Mouse (Mus musculus) C2C12 (cell line): Measurements from ENCODE around the gene Lcmt2.

Experiments used
- CEBPB ChIP-seq: IDR thresholded peaks from one replicate; pipeline ENCODE4 v1.6.1; 2011; ENCODE audit warnings: low read depth, mild to moderate bottlenecking, control low read depth, moderate library complexity
- CTCF ChIP-seq: IDR thresholded peaks from one replicate; pipeline ENCODE4 v1.5.1; 2011; ENCODE audit not compliant: control insufficient read depth, insufficient read depth, insufficient read length
- FOSL1 ChIP-seq: IDR thresholded peaks from one replicate; pipeline ENCODE4 v1.8.0; 2011; ENCODE audit warnings: mild to moderate bottlenecking, low read length; ENCODE audit not compliant: poor library complexity, insufficient read depth, severe bottlenecking
- MYOD1 ChIP-seq: IDR thresholded peaks from one replicate; pipeline ENCODE4 v1.6.1; 2011; ENCODE audit warnings: low read depth; ENCODE audit not compliant: control insufficient read depth, insufficient read length
- MYOG ChIP-seq: IDR thresholded peaks from one replicate; pipeline ENCODE4 v1.6.1; 2011; ENCODE audit not compliant: control insufficient read depth, insufficient read length; ENCODE audit errors: extremely low read depth

DNA sequence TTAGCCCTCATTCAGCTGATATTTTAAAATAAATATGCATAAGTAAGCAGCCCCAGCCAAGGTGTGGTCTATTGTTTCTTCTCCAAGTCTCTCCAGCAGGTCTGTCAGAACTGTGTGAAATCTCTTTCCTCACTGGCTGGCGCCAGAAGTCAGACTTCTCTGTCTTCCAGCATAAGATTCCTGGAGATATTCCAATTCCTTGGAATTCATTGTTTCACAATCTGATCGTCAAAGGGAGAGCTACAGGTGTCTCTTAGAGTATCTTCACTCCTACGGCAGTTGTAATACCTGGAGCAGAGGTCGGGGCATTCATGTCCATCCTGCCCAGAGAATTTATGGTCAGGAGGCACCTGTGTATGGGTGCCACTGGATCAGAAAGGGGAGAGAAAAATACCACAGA lies 50.7 kb downstream of the Lcmt2 start:
- TF ChIP-seq MYOG (no peak), CTCF (no peak), CEBPB (no peak), MYOD1 (no peak), FOSL1 (no peak)
